Mouse (Mus musculus) telencephalon, adult 2 months (tissue): Measurements from ENCODE around the gene Gm10487.
"Not testable (repeated sequence)": the region's sequence is repeated elsewhere in the genome, so short reads cannot be mapped to it uniquely, and the experiment has no call there.

Experiments used
- DNase-seq: peaks from one replicate; pipeline ENCODE4 v3.0.0-alpha.2; 2011; ENCODE audit warnings: low read depth, low spot score

Gene Gm10487

GRCm38 (mm10) chrX:30843369-30843768, at the start of gene Gm10487:
Gene Gm10487, minus strand, starts transcription at chrX:30843469.
- not testable (repeated sequence) for DNase-seq
